Mouse (Mus musculus) thymus, adult 2 months (tissue): ENCODE results near the gene Slc25a22. TPM values are rescaled to one million over a fixed set of nuclear protein-coding genes. Genes with fewer than 3 reads are reported as not detected.
"Not testable (repeated sequence)": the region's sequence is repeated elsewhere in the genome, so short reads cannot be mapped to it uniquely, and the experiment has no call there.

Experiments
- DNase-seq: peaks from one replicate; pipeline ENCODE4 v3.0.0; 2021
- H3K27ac ChIP-seq: fragments of 200-500 bp; 2 replicates; pipeline ENCODE4 v1.5.1; 2012; ENCODE audit warnings: low read length, control low read depth; ENCODE audit not compliant: control insufficient read depth, insufficient read depth
- H3K27me3 ChIP-seq: fragments of 200-500 bp; 2 replicates; pipeline ENCODE4 v1.6.1; 2012; ENCODE audit warnings: mild to moderate bottlenecking, low read length, moderate library complexity, mixed read lengths; ENCODE audit not compliant: control insufficient read depth, insufficient read depth
- H3K36me3 ChIP-seq: fragments of 200-500 bp; 2 replicates; pipeline ENCODE4 v1.6.1; 2012; ENCODE audit warnings: mild to moderate bottlenecking, low read length, moderate library complexity; ENCODE audit not compliant: control insufficient read depth, insufficient read depth
- H3K4me1 ChIP-seq: fragments of 200-500 bp; replicated peaks from 2 replicates; pipeline ENCODE4 v1.6.1; 2012; ENCODE audit warnings: low read length; ENCODE audit not compliant: control insufficient read depth, insufficient read depth
- H3K4me3 ChIP-seq: fragments of 200-500 bp; 2 replicates; pipeline ENCODE4 v1.5.1; 2012; ENCODE audit warnings: mild to moderate bottlenecking, low read length, control low read depth, moderate library complexity; ENCODE audit not compliant: control insufficient read depth, insufficient read depth
- CTCF ChIP-seq: fragments of 200-500 bp; IDR thresholded peaks from 2 replicates; pipeline ENCODE4 v1.5.1; 2012; ENCODE audit warnings: mild to moderate bottlenecking, control low read depth, low read length, moderate library complexity, borderline replicate concordance; ENCODE audit not compliant: control insufficient read depth, poor library complexity, insufficient read depth; ENCODE audit errors: extremely low read depth
- POLR2A ChIP-seq: fragments of 200-500 bp; IDR thresholded peaks from 2 replicates; pipeline ENCODE4 v1.6.1; 2012; ENCODE audit warnings: mild to moderate bottlenecking, low read length, control low read depth, moderate library complexity; ENCODE audit not compliant: control insufficient read depth, poor library complexity, insufficient read depth; ENCODE audit errors: extremely low read depth
- WGBS: fragments of 180-500 bp; shearing (Covaris S2); methylation state at CpG from one replicate; pipeline ENCODE4 v1.1.7; 2018; 5-methylcytosine and 5-hydroxymethylcytosine counted together
- polyA plus RNA-seq: library from polyadenylated mRNA; depleted of rRNA; stranded (reverse); fragments of >200 nt; gene quantifications from 2 replicates; pipeline ENCODE4 v1.2.3, GENCODE M21; 2012

The Slc25a22 gene
- polyA plus RNA-seq, 1 experiment = 128 TPM

GRCm38 (mm10) chr7:141454967-141455551, 17.4 kb upstream of the Slc25a22 start, which contains the start of gene Pnpla2:
Pnpla2 (plus strand) TSS chr7:141455198.
- no peaks in the 10 kb centered on the region for H3K36me3 ChIP-seq
- under 1% methylated on average over 44 of the region's 45 CpGs for whole genome bisulfite sequencing
- peak; percentile 96 for DNase-seq
- peak within 1 kb of the TSS; percentile 67 for H3K4me3 ChIP-seq
- H3K4me1 ChIP-seq = peaks cover 20% of the 10 kb centered on the region
- peak within 1 kb of the TSS; percentile 11; the same call in 1 of the 2 replicates for H3K27ac ChIP-seq
- no peaks in the 10 kb centered on the region for H3K27me3 ChIP-seq
- TF ChIP-seq CTCF (0 out of 2 replicates have a peak, but pooled peaks have one; percentile 42), POLR2A (peak; percentile 94)

DNA sequence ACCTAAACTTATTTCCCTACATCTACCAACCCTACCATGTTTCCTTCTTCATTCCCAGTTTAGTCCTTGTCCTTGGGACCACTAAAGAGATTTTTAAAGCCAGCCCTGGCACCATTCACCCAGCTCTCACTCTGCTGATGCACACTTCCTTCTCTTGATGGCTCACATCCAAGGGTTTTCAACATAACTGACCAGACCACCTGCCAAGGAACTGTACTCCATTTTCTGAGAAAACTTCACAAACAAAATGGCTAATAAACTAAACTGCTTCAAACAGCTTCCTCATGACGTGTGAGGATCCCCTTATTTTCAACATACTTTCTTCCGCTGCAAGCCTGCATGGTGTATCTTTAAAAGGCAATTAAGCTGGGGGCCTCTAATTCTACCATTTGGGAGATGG, 15.9 kb upstream of the Slc25a22 start:
- no peak for DNase-seq
- Histone ChIP-seq H3K4me3 (no peak overlapping the region), H3K4me1 (peaks cover 22% of the 10 kb centered on the region), H3K36me3 (peaks cover 1% of the 10 kb centered on the region; the same call in 1 of the 2 replicates), H3K27ac (no peak overlapping the region), H3K27me3 (no peaks in the 10 kb centered on the region)
- TF ChIP-seq POLR2A (no peak), CTCF (no peak)
- WGBS = 76% methylated on average over 2 of the region's 2 CpGs

DNA sequence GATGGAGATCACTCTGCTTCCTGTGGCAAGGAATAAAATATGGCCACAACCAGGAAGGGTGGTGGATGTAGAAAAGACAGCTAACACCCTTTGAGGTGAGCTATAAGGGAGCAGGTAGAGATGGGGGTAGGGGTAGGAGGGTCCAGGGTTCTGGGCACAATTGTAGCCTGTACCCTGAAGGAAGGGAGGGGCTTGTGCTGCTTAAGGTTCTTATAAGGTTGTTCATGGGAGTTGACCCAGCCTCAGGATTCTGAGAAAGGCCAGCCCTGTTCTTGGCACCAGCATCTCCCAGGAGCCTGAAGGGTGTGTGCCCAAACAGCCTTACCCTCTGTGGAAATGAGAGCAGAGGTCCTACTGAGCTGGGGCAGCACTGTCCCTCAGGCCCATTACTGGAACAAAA, 14.2 kb upstream of the Slc25a22 start:
- TF ChIP-seq CTCF (no peak), POLR2A (no peak)
- no peaks in the 10 kb centered on the region for H3K27me3 ChIP-seq
- no peak overlapping the region for H3K27ac ChIP-seq
- DNase-seq = no peak
- peaks cover 3% of the 10 kb centered on the region; the same call in 1 of the 2 replicates for H3K36me3 ChIP-seq
- H3K4me1 ChIP-seq = peaks cover 25% of the 10 kb centered on the region
- H3K4me3 ChIP-seq = no peak overlapping the region

GRCm38 (mm10) chr7:141447110-141447991, 9.7 kb upstream of the Slc25a22 start, which contains the start of gene Rplp2:
Rplp2 (plus strand) TSS chr7:141447370.
- no peaks in the 10 kb centered on the region for H3K27me3 ChIP-seq
- TF ChIP-seq CTCF = no peak; the same call in 1 of the 2 replicates
- TF ChIP-seq POLR2A = peak; percentile 85
- H3K4me3 ChIP-seq = peak within 1 kb of the TSS; percentile 92
- H3K36me3 ChIP-seq = peaks cover 3% of the 10 kb centered on the region; the same call in 1 of the 2 replicates
- under 1% methylated on average over 63 of the region's 63 CpGs for WGBS
- peak within 1 kb of the TSS; percentile 79 for H3K27ac ChIP-seq
- DNase-seq = peak; percentile 94
- peaks cover 21% of the 10 kb centered on the region for H3K4me1 ChIP-seq

- 93% methylated on average over 3 of the region's 3 CpGs for WGBS
- H3K4me3 ChIP-seq, H3K36me3 ChIP-seq, H3K27me3 ChIP-seq, DNase-seq, H3K27ac ChIP-seq: not testable (repeated sequence)
- H3K4me1 ChIP-seq = peaks cover 24% of the 10 kb centered on the region
These were observed 8.7 kb upstream of the Slc25a22 start for GRCm38 (mm10) chr7:141446374-141446773.

- 1% methylated on average over 25 of the region's 25 CpGs for WGBS
- TF ChIP-seq CTCF = 0 out of 2 replicates have a peak, but pooled peaks have one; percentile 19
- TF ChIP-seq POLR2A = 0 out of 2 replicates have a peak, but pooled peaks have one; percentile 30
- peaks cover 24% of the 10 kb centered on the region for H3K4me1 ChIP-seq
- H3K27me3 ChIP-seq = no peaks in the 10 kb centered on the region
- DNase-seq = peak; percentile 67
- no peak within 1 kb of the TSS for H3K27ac ChIP-seq
- peaks cover 3% of the 10 kb centered on the region; the same call in 1 of the 2 replicates for H3K36me3 ChIP-seq
- H3K4me3 ChIP-seq = peak within 1 kb of the TSS; percentile 59
These were observed 6.1 kb upstream of the Slc25a22 start, which contains the start of gene Pidd1 for GRCm38 (mm10) chr7:141443828-141444237. Pidd1 (minus strand) TSS chr7:141444025.
